Mouse (Mus musculus): Measurements from ENCODE around the gene Echdc1.
A peak's percentile ranks its signal among the peaks of the same experiment; 100 is the strongest.
"Not testable (repeated sequence)": the region's sequence is repeated elsewhere in the genome, so short reads cannot be mapped to it uniquely, and the experiment has no call there.

The Echdc1 gene

DNA sequence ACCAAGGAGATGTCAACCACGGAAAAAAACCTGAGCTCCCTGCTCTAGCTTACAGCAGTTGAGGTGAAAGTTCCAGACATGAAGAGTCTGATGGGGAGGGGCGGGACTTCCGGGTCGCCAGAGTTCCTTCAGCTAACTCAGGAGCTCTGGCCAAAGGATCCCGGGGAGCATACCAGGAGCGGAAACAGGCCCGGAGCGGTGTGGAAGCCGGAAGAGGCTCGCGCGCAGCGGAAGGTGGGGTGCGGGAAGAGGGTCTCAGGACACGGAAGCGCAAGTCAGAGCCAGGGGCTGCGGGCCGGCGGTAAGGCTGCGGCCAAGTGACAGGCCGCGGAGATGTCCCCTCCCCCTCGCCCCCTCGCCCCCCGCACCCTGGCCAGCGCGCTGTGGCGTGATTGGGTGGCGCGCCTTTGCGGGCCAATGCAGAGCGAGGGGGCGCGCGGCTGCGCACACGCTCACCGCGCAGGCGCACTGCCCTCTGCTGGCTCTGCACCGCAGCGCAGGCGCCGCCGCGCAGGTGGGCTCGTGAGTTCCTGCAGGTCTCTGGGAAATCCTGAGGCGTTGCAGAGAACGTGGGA lies at the start of gene Echdc1:
Gene Echdc1 (plus strand): TSS at position 103 of the 575 bp plus-strand sequence.
- DNase-seq: peak; percentile 93 to 96

DNA sequence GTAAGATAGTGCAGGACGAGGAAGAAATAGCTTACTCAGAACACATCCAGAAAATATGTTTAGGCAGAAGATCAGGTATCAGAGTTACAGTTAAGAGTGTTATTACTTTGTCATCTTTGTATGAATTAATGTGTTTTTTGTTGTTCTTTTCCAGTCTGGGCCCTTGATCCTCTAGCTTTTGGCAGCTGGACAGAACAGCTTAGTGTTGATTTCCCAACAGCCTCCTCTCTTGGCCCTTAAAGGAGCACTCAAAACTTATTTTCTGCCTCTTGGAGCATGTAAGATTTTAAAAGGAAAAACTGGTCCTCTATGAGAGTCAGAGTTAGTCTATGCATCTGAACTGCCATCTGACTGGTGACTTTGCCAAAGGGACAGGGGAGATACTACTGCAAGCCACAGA lies 31.2 kb upstream of the Echdc1 start:
- DNase-seq: no peak

DNA sequence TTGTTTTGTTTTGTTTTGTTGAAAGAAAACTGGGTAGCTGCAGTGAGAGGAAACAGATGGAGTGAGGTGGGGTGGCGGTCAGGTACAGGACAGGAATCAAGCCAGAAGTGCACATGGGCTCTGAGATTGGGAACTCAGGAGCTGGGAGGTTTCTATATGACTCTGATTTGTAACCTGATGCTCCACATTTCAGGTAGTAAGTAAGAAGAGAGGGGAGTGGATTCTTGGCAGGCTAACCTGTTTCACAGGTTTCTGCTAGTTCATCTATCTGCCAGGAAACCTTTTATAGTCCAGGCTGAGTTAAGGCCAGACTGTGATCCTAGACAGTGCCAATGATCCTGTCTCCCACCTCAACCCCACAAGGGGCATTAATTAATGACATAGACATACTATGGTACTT lies 27.2 kb upstream of the Echdc1 start:
- DNase-seq: no peak

DNA sequence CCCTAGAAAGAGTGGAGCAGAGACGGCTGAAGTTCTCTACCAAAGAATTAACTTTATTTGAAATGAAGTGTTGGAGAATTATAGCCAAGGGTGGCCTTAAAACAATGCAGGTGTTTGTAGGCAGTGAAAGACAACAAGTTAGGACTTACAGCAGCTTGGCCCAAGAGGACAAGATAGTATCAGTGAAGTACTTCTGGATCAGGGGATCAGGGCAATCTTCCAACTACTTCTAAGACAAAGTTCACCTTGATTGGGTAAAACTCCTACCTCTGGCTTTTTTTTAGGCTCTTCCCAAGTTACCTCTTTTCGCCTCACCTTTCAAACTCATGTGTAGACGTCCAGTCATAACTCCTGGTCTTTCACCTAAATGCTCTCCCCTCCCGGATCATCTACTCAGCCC lies 10.7 kb upstream of the Echdc1 start:
- no peak for DNase-seq

DNA sequence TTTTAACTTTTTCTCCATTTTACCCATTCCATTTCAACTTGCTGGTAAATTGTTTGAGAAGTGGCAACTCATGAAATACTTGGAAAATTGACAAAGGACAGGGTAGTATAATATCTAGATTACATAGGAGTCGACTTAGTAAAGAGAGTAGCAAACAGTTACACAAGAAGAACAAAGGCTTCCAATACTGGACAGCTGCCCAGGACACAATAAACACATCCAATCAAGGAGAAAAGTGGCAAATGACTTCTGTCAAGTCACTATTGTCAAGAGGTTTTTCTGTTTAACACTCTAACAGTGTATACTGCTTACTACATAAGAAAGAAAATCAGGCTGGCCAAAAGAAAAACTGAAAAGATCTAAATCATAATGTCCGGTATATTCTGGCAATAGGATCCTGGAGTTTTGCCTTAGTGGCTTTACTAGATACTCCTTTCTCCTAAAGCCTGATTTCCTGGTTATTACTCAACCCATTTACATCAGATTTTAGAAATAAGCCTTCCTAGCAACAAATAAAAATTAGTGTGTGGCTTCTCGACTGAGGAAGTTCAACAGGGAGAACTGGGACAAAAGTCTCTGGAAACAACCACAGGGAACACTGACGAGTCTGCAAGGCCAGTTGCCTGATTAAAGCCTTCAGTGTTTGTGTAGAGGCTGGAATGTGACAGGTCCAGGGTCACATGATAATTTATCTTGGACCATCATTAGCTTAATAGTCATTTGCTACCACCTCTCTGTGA lies 1.3 kb upstream of the Echdc1 start:
- no peak for DNase-seq

DNA sequence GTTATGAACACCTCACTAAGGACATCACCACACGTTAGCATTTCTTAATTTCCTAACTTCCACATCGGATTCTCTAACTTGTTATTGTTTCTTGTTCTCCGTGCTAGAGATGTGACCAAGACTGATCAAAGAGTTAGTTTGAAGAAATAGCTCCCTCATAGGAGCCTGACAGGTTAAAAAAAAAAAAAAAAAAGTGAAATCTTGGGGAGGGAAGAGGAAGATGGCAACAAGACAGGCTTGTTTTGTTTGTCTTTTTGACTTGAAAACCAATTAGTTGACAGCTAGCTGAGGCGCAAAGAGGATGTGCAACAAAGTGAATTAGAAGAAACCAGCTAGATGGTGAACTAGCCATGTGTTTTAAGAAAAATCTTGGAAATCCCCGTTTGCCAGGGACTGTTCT lies 939 bp downstream of the Echdc1 start:
- no peak for DNase-seq

DNA sequence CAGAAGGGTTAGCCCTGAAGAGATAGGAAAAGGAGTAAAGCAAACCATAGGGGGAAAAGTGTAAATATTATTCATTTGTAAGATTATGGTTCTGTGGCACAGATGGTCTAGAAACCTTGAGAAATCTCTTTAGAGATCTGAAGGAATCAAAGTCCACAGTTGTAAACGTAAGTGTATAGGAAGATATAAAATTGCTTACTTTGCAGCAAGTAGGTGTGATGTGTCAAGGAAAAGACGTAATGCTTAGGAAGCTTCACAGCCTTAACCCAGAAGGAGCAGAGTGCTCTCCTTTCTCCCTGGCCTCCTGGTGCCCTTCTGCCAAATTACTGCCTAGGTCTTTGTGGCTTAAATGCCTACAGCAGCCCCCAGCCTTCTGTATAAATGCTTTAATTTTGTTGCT lies 11.9 kb downstream of the Echdc1 start:
- DNase-seq: no peak

DNA sequence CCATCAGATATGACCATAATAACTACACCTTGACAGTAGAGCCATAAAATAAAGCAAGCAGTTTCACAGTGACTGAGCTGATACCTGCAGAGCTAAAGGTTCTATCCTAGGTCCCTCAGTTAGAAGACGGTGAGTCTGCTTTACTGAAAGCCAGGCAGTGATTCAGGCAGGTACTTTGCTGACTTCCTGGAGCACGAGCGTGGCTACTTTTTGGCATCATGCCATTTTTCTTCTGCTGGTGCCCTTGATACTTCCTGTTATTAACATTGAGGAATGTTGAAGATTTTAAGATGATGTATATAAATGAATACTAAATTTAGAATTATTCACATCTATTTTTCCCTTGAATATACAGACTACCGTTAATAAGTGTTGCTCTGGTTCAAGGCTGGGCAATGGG lies 20.9 kb downstream of the Echdc1 start:
- peak in 1 of 2 experiments; percentile 36 for DNase-seq

DNA sequence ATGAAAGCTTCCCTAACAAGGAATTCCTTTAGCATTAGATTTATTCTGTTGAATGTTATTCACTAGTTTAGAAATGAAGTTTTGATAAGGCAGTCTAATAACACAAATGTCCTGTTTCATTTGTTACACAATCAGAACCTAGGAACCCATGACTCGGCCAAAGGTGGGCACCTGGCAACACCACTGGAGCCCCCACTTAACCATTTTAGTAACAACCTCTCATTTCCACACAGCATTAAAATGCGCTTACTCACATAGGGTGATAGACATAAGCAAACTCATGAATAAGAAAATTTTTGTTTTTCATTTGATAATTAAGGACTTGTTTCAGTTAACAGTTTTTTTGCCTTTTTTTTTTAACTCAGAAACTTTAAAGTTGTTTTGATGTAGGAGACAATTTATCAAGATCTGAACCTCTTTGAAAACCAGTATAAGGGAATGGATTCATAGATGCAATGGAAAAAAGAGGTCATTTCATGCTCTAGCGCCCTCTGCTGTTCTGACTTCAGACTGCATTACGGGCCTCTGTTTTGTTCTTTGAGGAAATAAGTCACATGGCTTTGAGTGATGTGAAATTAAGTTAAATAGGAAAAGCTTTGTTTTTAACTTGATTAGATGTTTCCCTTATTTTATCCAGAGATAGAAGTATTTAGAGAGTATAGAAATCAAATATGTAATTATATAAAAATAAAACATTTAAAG lies 25.5 kb downstream of the Echdc1 start:
- peak; percentile 42 to 81 for DNase-seq

DNA sequence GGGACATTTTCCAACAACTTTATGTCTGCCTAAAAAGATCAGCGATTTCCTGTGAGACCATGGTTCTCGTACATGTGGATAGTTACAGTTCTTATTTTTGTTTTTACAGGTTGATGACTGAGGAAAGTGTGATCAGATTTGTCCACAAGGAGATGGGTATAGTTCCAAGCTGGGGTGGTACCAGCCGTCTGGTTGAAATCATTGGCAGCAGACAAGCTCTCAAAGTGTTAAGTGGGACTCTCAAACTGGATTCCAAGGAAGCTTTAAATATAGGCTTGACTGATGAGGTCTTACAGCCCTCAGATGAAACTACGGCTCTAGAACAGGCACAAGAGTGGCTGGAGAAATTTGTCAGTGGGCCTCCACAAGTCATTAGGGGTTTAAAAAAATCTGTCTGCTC lies 31.3 kb downstream of the Echdc1 start:
- DNase-seq: no peak

DNA sequence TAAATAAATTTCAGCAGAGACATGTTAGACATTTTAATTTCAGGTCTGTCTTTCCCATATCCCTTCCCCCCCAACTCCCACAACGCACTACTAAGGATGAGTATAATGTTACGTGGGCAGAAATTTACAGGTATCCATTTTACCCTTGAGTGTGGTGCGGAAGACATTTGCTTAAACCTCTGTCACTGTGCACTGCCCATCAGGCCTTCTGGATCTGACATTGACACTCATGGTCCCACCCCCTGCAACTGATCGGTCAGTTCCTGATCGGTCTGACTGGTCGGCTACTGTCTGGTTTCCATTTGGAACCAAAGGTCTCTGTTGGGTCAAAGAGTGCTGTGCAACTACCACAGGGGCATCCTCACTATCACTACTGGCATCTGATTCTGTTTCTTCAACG lies 33.7 kb downstream of the Echdc1 start:
- no peak for DNase-seq

DNA sequence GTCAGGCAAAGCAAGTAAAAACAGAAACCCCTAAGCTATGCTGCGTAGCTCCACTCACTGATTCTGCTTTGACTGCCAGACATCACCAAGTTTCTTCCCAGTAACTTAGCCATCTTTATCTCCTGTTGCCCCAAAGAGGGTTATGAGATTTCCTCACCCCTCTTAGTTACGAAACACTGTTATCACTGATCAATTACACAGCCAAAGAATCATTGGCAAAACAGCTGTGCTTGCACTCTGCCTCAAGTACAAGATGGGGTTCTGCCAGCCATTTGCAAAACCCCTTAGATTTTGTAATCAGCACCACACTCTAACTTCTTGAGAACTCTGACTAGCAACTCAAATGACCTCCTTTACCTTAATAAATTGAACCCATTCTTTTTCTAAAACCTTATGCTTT lies 38.5 kb downstream of the Echdc1 start:
- DNase-seq: no peak

DNA sequence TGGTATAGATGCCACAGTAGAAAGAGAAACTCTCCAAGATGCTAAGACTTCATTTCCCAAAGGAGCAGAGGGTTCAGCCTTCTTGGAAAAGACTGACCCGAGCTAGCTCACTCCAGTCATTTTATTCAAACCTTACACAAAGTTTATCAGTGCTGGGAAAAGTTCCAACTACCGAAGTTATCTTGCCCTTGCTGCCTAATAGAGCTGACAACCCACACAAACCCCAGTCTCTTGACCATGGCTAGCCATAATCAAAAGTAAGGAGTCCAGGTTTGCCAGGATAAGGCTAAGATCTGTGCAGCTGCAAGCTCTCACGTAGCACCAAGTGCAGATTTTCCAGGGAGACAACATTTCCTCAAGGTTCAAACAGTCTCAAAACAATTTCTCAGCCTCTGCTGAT lies 39.6 kb downstream of the Echdc1 start:
- DNase-seq: no peak

DNA sequence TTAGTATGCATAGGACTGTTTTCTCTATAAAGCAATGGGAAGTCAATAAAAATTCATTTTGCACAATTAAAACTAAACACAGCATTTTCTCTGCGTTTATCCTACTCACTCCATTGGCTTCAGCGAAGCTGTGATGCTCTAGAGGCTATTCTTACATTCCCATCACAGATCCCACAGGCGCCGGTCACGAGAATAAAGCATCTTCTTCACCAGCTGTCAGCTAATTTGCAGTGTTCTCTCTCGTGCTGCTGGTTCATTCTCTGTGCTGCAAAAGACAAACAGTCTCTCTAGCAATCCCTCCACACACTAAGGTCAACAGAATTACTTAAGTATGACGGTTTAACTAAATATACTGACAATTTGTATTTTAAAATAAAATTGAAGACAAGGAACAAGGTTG lies 41.2 kb downstream of the Echdc1 start:
- DNase-seq: no peak

DNA sequence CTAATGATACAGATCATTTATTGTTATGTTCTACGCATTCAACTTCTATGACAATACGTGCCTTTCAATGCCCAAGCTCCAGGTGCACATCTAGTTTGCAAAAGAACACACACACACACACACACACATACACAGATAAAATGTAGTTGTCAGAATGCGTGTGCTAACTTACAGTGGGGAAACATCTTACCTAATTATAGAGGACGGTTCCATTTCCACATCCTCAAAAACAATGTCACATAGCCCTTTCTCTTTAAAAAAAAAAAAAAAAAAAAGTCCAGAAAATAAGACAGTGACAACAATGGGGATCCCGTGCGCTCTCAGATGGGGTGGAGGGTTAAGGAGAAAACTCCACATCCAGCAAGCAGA lies 48.1 kb downstream of the Echdc1 start:
- DNase-seq: no peak

DNA sequence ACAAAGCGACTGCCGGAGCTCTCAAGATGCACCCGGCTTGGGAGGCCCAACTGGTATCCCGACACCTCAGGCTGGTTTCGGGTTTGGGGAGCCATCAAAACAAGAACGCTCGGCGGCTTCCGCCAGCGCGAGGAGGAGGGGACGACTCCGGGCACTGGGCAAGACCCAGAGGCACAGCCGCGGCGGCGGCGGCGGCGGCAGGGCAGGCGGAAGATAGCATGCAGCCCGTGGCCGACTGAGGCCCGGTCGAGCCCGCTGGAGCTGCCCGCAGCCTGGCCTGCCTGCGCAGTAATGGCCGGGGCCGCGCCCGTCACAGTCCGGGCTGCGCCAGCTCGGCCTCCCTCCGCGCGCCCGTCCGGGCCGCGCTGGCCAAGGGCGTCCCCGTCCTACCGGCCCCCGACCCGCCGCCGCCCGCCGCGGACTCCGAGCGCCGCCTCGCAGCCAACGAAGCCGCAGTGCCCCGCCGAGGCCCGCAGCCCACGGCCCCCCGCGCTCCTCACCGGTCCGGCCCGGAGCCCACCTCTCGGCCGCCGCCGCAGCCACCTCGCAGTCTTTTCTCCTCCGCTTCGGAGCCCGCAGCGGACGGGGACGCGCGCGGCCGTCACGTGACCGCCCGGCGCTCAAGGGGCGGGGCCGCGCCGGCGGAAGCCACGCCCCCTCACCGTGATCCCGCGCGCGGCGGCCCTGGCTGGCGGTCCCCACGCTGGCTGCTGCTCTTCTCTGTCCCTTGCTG lies 48.7 kb downstream of the Echdc1 start:
- DNase-seq: peak; percentile 87 to 93

DNA sequence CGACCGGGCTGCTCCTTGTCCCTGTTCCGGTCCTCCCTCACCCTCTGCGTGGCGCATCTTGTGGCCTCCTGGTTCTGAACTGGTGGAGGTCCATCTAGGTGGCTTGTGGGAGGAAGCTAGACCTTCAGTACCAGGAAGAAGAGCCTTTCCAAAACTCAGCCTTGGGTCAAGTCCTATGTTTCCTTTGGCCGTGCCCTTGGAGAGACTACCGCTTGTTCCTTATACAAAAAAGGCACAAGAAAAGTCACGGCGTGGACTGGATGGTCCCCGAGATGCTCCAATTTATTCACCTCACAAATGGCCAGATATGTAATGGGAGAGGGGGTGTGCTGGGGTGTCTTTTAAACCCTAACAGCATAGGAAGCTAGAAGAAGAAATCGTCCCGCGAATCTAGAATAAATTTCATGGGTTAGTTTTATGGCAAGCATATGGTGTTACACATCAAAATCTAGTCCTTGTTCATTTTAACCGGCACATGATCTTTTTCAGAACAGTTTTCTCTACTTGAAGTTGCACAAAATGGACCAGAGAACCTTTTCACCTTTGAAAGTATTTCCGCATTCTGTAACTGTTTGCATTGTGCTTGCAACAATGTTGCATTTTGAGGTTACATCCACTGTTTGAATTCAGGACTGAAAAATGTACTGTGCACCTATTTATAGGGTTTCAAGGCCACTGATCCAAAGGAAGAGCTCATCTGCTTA lies 49.4 kb downstream of the Echdc1 start, which contains the start of gene Rnf146:
Gene Rnf146 (minus strand): TSS at position 246 of the 704 bp plus-strand sequence.
- DNase-seq: no peak

DNA sequence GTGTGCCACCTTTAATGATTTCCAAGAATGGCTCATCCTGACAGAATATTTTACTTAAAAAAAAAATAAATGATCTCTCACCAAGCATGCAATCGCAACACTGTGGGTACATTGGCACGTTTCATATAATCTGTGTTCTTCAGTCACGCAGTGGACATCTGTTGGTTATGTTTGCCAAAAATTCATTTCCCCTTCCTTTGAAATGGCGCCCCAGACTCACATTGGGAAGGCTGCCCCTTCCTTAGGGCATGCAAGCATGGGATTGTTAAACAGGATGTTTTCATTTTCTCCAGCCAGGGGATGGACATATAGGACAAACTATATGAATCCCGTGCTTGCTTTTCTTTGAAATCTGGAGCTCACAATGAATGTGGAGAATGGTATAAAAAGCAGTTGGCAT lies 61.1 kb downstream of the Echdc1 start:
- DNase-seq: no peak

DNA sequence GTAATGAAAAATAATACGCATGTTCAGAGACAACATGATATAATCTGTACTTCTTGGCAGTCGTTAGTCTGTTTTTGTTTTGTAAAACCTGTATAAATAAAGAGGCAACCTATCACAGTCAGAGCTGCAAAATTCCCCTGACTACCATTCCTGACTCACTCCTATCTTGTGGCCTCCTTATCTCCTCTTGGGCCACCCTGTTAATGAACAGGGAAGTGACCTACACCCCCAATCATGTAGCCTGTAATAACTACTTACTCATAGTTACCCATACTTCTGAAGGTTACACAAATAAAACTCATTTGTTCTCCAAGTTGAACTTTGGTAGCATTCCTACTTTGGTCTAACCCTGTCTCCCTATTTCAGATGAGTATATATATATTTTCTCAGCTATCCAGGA lies 68.6 kb downstream of the Echdc1 start:
- DNase-seq: no peak

DNA sequence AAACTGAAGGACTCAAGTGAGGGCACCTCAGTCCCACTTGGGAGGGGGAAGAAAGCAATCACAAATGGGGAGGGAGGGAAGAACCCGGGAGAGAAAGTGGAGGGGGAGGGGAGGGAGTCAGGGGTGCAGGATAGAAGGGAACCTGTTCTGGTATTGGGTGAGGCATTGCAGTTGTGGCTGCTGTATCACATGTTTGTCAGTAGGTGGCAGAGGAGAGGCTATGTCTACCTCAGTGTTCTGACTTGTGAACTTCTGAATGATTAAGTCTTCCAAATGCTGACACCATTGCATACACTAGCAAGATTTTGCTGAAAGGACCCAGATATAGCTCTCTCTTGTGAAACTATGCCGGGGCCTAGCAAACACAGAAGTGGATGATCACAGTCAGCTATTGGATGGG lies 81.9 kb downstream of the Echdc1 start:
- not testable (repeated sequence) for DNase-seq

Data from kidney, postnatal 25 days (tissue).